Mouse (Mus musculus): ENCODE measurements around the gene Slc35f3.

- no peak for TF ChIP-seq CTCF (IDR thresholded peaks at IDR 0.05; ENCODE audit: control insufficient read depth, insufficient read depth, insufficient read length)
- no peak for TF ChIP-seq MAX (IDR thresholded peaks at IDR 0.05)
- no peak for TF ChIP-seq CEBPB (IDR thresholded peaks at IDR 0.05; ENCODE audit: low read depth)
Observed at GRCm38 (mm10) chr8:126366251-126366650, 67.9 kb downstream of the Slc35f3 start.

All from C2C12 (cell line).